Mouse (Mus musculus) ES-CJ7 (cell line): ENCODE results near the gene Hes2.

Experiments
- DNase-seq: peaks from one replicate; pipeline ENCODE4 v3.0.0; 2011; ENCODE audit warnings: low read depth, low spot score

Gene Hes2

GRCm38 (mm10) chr4:152159285-152159678 lies 615 bp downstream of the Hes2 start:
- peak; percentile 38 for DNase-seq

GRCm38 (mm10) chr4:152160748-152161147 lies 2.1 kb downstream of the Hes2 start:
- no peak for DNase-seq

- no peak for DNase-seq
These were observed 2.9 kb downstream of the Hes2 start for GRCm38 (mm10) chr4:152161601-152162000.

GRCm38 (mm10) chr4:152162748-152163147 lies 4.1 kb downstream of the Hes2 start:
- no peak for DNase-seq

GRCm38 (mm10) chr4:152165036-152165931 lies 6.6 kb downstream of the Hes2 start:
- DNase-seq: peak; percentile 75

GRCm38 (mm10) chr4:152168052-152168451 lies 9.4 kb downstream of the Hes2 start:
- no peak for DNase-seq

GRCm38 (mm10) chr4:152169103-152169502 lies 10.4 kb downstream of the Hes2 start:
- no peak for DNase-seq

GRCm38 (mm10) chr4:152170286-152170685 lies 11.6 kb downstream of the Hes2 start:
- DNase-seq: peak; percentile 73

GRCm38 (mm10) chr4:152171543-152171942 lies 12.9 kb downstream of the Hes2 start:
- DNase-seq: peak; percentile 80

GRCm38 (mm10) chr4:152173041-152173440 lies 14.4 kb downstream of the Hes2 start:
- DNase-seq: peak; percentile 87

- no peak for DNase-seq
These were observed 15.3 kb downstream of the Hes2 start for GRCm38 (mm10) chr4:152173956-152174355.

- no peak for DNase-seq
These were observed 18.0 kb downstream of the Hes2 start for GRCm38 (mm10) chr4:152176638-152177037.

- no peak for DNase-seq
These were observed 18.5 kb downstream of the Hes2 start for GRCm38 (mm10) chr4:152177174-152177536.

- DNase-seq: peak; percentile 86
These were observed 19.1 kb downstream of the Hes2 start, which contains the start of gene Acot7 for GRCm38 (mm10) chr4:152177537-152178343. TSS of gene Acot7 (plus strand) at chr4:152178134.

- no peak for DNase-seq
These were observed 19.7 kb downstream of the Hes2 start for GRCm38 (mm10) chr4:152178344-152178864.

- DNase-seq: no peak
These were observed 20.4 kb downstream of the Hes2 start for GRCm38 (mm10) chr4:152178916-152179705.

GRCm38 (mm10) chr4:152179946-152180660 lies 21.4 kb downstream of the Hes2 start:
- DNase-seq: no peak

- no peak for DNase-seq
These were observed 23.5 kb downstream of the Hes2 start for GRCm38 (mm10) chr4:152182205-152182604.

- peak; percentile 48 for DNase-seq
These were observed 25.8 kb downstream of the Hes2 start for GRCm38 (mm10) chr4:152184353-152185035.

- DNase-seq: peak; percentile 96
These were observed 26.5 kb downstream of the Hes2 start for GRCm38 (mm10) chr4:152185137-152185509.
